In the genomic region with DNA sequence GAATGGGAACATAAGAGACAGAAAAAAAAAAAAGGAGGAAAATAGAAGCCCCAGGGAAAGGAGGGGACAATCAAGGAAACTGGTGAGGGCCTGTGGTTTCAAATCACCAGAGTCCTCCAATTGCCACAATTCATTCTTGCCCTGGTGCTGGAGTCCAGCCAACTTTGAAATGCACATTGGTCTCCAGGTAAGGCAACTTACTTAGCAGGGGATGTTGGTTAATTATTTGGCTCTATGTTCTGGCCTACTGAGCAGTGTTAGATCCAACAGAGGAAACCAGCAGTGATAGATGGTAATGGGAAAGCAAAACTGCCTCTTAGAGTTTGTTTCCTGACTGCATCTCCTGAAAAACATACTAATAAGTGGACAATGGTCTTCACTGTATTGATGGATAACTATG, we compare ENCODE assay signal across 19 mouse cellular contexts. TPM values are rescaled to one million over a fixed set of nuclear protein-coding genes. Genes with fewer than 3 reads are reported as not detected.
DNase-seq lines count a peak whose midpoint lies in the region; ATAC-seq and TF ChIP-seq lines count a peak whose summit lies in the region.
"Had no signal": no experiment of that assay in that cellular context is flagged by ENCODE, and none has a peak within 500 bp of the region (broad histone marks: within the 10 kb centered on the region; RNA-seq: fewer than 3 reads in every experiment).

No protein-coding gene starts in this region.

- peaks cover 8% of the 10 kb centered on the region; the same call in 1 of the 2 replicates for H3K4me1 ChIP-seq in kidney, adult 2 months (ENCODE audit: control insufficient read depth, insufficient read depth, low read length)
- no peaks in the 10 kb centered on the region for H3K4me1 ChIP-seq in kidney, embryonic 15.5 days
- H3K4me1 ChIP-seq in thymus, adult 2 months (replicated peaks; ENCODE audit: control insufficient read depth, insufficient read depth, low read length) = no peaks in the 10 kb centered on the region
- H3K4me1 ChIP-seq: embryonic facial prominence, embryonic 15.5 days; forebrain, embryonic 10.5 days; forebrain, embryonic 15.5 days; heart, embryonic 12.5 days; hindbrain, embryonic 15.5 days had no signal

- H3K4me3 ChIP-seq in kidney, adult 2 months (ENCODE audit: insufficient read depth, low read depth, low read length) = no peak overlapping the region
- no peak overlapping the region for H3K4me3 ChIP-seq in kidney, embryonic 15.5 days (replicated peaks)
- H3K4me3 ChIP-seq in thymus, adult 2 months (ENCODE audit: control insufficient read depth, insufficient read depth, low read length) = no peak overlapping the region
- H3K4me3 ChIP-seq: embryonic facial prominence, embryonic 15.5 days; erythroblast, embryonic 14.5 days; forebrain, embryonic 10.5 days; forebrain, embryonic 15.5 days; heart, embryonic 12.5 days; hindbrain, embryonic 15.5 days had no signal

- H3K4me2 ChIP-seq in kidney, embryonic 15.5 days = no peak overlapping the region
- H3K4me2 ChIP-seq: embryonic facial prominence, embryonic 15.5 days; forebrain, embryonic 15.5 days; heart, embryonic 12.5 days; hindbrain, embryonic 15.5 days had no signal

- DNase-seq in kidney, adult 2 months = peak; percentile 90
- peak; percentile 71 for DNase-seq in kidney, postnatal 14 days
- DNase-seq in thymus, adult 2 months = no peak
- no peak for DNase-seq in frontal cortex, postnatal 36 days (ENCODE audit: low spot score in 2 of 2)
- DNase-seq in natural killer cell, adult 2 months (ENCODE audit: low spot score in 2 of 2) = no peak
- no peak for DNase-seq in lung, postnatal 14 days
- DNase-seq: adrenal gland, adult 2 months; adrenal gland, postnatal 25 days; cerebellum, adult 2 months; cerebellum, postnatal 10 days; embryo, embryonic 11 days; gastrocnemius, postnatal 25 days had no signal

- no peak overlapping the region for H3K9ac ChIP-seq in kidney, embryonic 15.5 days
- H3K9ac ChIP-seq: embryonic facial prominence, embryonic 15.5 days; forebrain, embryonic 15.5 days; heart, embryonic 12.5 days; hindbrain, embryonic 15.5 days had no signal

- peak; percentile 81; the same call in 1 of the 2 replicates for ATAC-seq in kidney, embryonic 15.5 days (replicated peaks; ENCODE audit: low FRiP score)
- ATAC-seq: forebrain, embryonic 15.5 days had no signal

- no peak for TF ChIP-seq CTCF in kidney, adult 2 months (conservative IDR thresholded peaks at IDR 0.05; ENCODE audit: insufficient read depth, insufficient read length, low read depth, low read length)
- no peak for TF ChIP-seq CTCF in thymus, adult 2 months (IDR thresholded peaks at IDR 0.05; ENCODE audit: borderline replicate concordance, control insufficient read depth, extremely low read depth, insufficient read depth, low read length, poor library complexity)

- H3K27me3 ChIP-seq in kidney, adult 2 months (replicated peaks; ENCODE audit: control insufficient read depth, insufficient read depth, low read length) = no peaks in the 10 kb centered on the region
- no peaks in the 10 kb centered on the region for H3K27me3 ChIP-seq in kidney, embryonic 15.5 days
- no peaks in the 10 kb centered on the region for H3K27me3 ChIP-seq in thymus, adult 2 months (ENCODE audit: control insufficient read depth, insufficient read depth, low read length)
- H3K27me3 ChIP-seq: embryonic facial prominence, embryonic 15.5 days; forebrain, embryonic 15.5 days; heart, embryonic 12.5 days; hindbrain, embryonic 15.5 days had no signal

- peak overlapping the region; percentile 84 for H3K27ac ChIP-seq in kidney, adult 2 months (ENCODE audit: insufficient read depth, low read depth, low read length)
- peak overlapping the region; percentile 41; the same call in 1 of the 2 replicates for H3K27ac ChIP-seq in kidney, embryonic 15.5 days
- no peak overlapping the region for H3K27ac ChIP-seq in thymus, adult 2 months (ENCODE audit: control insufficient read depth, insufficient read depth, low read length)
- H3K27ac ChIP-seq: embryonic facial prominence, embryonic 15.5 days; forebrain, embryonic 10.5 days; forebrain, embryonic 15.5 days; hindbrain, embryonic 15.5 days had no signal

- no peaks in the 10 kb centered on the region for H3K9me3 ChIP-seq in kidney, embryonic 15.5 days (replicated peaks)
- H3K9me3 ChIP-seq: embryonic facial prominence, embryonic 15.5 days; forebrain, embryonic 15.5 days; hindbrain, embryonic 15.5 days had no signal

- no peak for TF ChIP-seq POLR2A in kidney, adult 2 months (IDR thresholded peaks at IDR 0.05; ENCODE audit: low read depth, low read length)
- TF ChIP-seq POLR2A in thymus, adult 2 months (IDR thresholded peaks at IDR 0.05; ENCODE audit: control insufficient read depth, extremely low read depth, insufficient read depth, low read length, poor library complexity) = no peak

- H3K36me3 ChIP-seq in kidney, adult 2 months (ENCODE audit: control insufficient read depth, insufficient read depth, low read length) = no peaks in the 10 kb centered on the region
- H3K36me3 ChIP-seq in kidney, embryonic 15.5 days = no peaks in the 10 kb centered on the region
- H3K36me3 ChIP-seq in thymus, adult 2 months (ENCODE audit: control insufficient read depth, insufficient read depth, low read length) = no peaks in the 10 kb centered on the region
- H3K36me3 ChIP-seq: embryonic facial prominence, embryonic 15.5 days; forebrain, embryonic 10.5 days; forebrain, embryonic 15.5 days; heart, embryonic 12.5 days; hindbrain, embryonic 15.5 days had no signal

RNA-seq across cellular contexts. Expression of gene Bend5, which starts 37.6 kb away (rescaled TPM):
- 24.3 and 34.2 TPM in 2 replicates for polyA plus RNA-seq in kidney, adult 2 months (2012; rRNA removed)
- 25.5 and 26.3 TPM in 2 replicates for polyA plus RNA-seq in kidney, embryonic 15.5 days (2015; fragmentation: Nextera tagmentation; extraction: Ambion mirVana)
- polyA plus RNA-seq in thymus, adult 2 months (2012; rRNA removed) = 15.6 and 21.6 TPM in 2 replicates
- polyA plus RNA-seq: erythroblast, embryonic 14.5 days had no signal

Comparison
In these comparisons a context has a peak if more than half of its experiments do, and no peak if none do; other contexts are left out.
1. DNase-seq: peak in kidney, adult 2 months (single experiment) and kidney, postnatal 14 days (single experiment); none in thymus, adult 2 months (single experiment), frontal cortex, postnatal 36 days (0 of 2), natural killer cell, adult 2 months (0 of 2) and lung, postnatal 14 days (single experiment).